Mouse (Mus musculus): Measurements from ENCODE around the gene Slc11a1. TPM values are rescaled to one million over a fixed set of nuclear protein-coding genes. Genes with fewer than 3 reads are reported as not detected.

Slc11a1 gene
- polyA plus RNA-seq, 1 experiment from 2014 or later, result 1.9 TPM

GRCm38 (mm10) chr1:74425845-74426244 is 50.9 kb downstream of the Slc11a1 start:
- Histone ChIP-seq H3K4me1 (no peaks in the 10 kb centered on the region), H3K27me3 (no peaks in the 10 kb centered on the region), H3K36me3 (no peaks in the 10 kb centered on the region), H3K9me3 (no peaks in the 10 kb centered on the region), H3K9ac (replicated peaks) (no peak overlapping the region), H3K27ac (replicated peaks) (no peak overlapping the region), H3K4me2 (replicated peaks) (no peak overlapping the region), H3K4me3 (no peak overlapping the region)
- no peak for ATAC-seq (replicated peaks)
- 88% methylated on average over 7 of the region's 7 CpGs for WGBS

- Histone ChIP-seq H3K9me3 (no peaks in the 10 kb centered on the region), H3K27me3 (no peaks in the 10 kb centered on the region), H3K27ac (replicated peaks) (no peak overlapping the region), H3K4me2 (replicated peaks) (no peak overlapping the region), H3K4me1 (no peaks in the 10 kb centered on the region), H3K36me3 (peaks cover 18% of the 10 kb centered on the region), H3K4me3 (no peak overlapping the region), H3K9ac (replicated peaks) (no peak overlapping the region)
- no peak for ATAC-seq (replicated peaks)
- 87% methylated on average over 6 of the region's 6 CpGs for WGBS
Observed at GRCm38 (mm10) chr1:74433220-74433619, 58.2 kb downstream of the Slc11a1 start.

GRCm38 (mm10) chr1:74434596-74434995 is 59.6 kb downstream of the Slc11a1 start:
- H3K9ac ChIP-seq (replicated peaks), result no peak overlapping the region
- H3K27me3 ChIP-seq, result no peaks in the 10 kb centered on the region
- no peak overlapping the region for H3K4me2 ChIP-seq (replicated peaks)
- no peaks in the 10 kb centered on the region for H3K9me3 ChIP-seq
- ATAC-seq (replicated peaks), result no peak
- no peak overlapping the region for H3K4me3 ChIP-seq
- no peak overlapping the region for H3K27ac ChIP-seq (replicated peaks)
- 79% methylated on average over 5 of the region's 5 CpGs for WGBS
- no peaks in the 10 kb centered on the region for H3K4me1 ChIP-seq
- peaks cover 31% of the 10 kb centered on the region for H3K36me3 ChIP-seq

- no peak for ATAC-seq (replicated peaks)
- H3K36me3 ChIP-seq, result peaks cover 39% of the 10 kb centered on the region
- no peak overlapping the region for H3K4me3 ChIP-seq
- no peak overlapping the region for H3K9ac ChIP-seq (replicated peaks)
- H3K27me3 ChIP-seq, result no peaks in the 10 kb centered on the region
- H3K4me2 ChIP-seq (replicated peaks), result no peak overlapping the region
- WGBS, result 88% methylated on average over 6 of the region's 6 CpGs
- no peaks in the 10 kb centered on the region for H3K4me1 ChIP-seq
- H3K9me3 ChIP-seq, result no peaks in the 10 kb centered on the region
- H3K27ac ChIP-seq (replicated peaks), result no peak overlapping the region
Observed at GRCm38 (mm10) chr1:74435563-74435962, 60.6 kb downstream of the Slc11a1 start.

MicroRNAs within 50 kb of the gene (microRNA counts, 519-probe panel; counts per million panel counts)
- microRNA mmu-miR-26b, result 3,063 counts per million, percentile 74 among the panel's probes with 10 or more counts

Small RNA genes within 50 kb of the gene (microRNA-seq; reads per million reads assigned to microRNA genes)
- 13,082 reads per million, percentile 97 among the genes with 10 or more reads in this experiment for gene Mir26b

Other genes starting within 250 kb of the Slc11a1 start
- gene Rufy4, start 249.7 kb upstream of the Slc11a1 start, polyA plus RNA-seq (2015; fragmentation: Nextera tagmentation; extraction: Ambion mirVana), result 0.13 and 0.14 TPM in 2 replicates
- 0.13 TPM in 2 replicates for gene Cxcr2, start 221.2 kb upstream of the Slc11a1 start, polyA plus RNA-seq (2015; fragmentation: Nextera tagmentation; extraction: Ambion mirVana)
- not detected in 2 replicates for gene Cxcr1, start 180.6 kb upstream of the Slc11a1 start, polyA plus RNA-seq (2015; fragmentation: Nextera tagmentation; extraction: Ambion mirVana)
- 403 and 418 TPM in 2 replicates for gene Arpc2, start 139.1 kb upstream of the Slc11a1 start, polyA plus RNA-seq (2015; fragmentation: Nextera tagmentation; extraction: Ambion mirVana)
- 0.34 TPM in 1 of 2 replicates, not detected in the other for gene Gpbar1, start 96.6 kb upstream of the Slc11a1 start, polyA plus RNA-seq (2015; fragmentation: Nextera tagmentation; extraction: Ambion mirVana)
- 211 and 214 TPM in 2 replicates for gene Aamp, start 90.5 kb upstream of the Slc11a1 start, polyA plus RNA-seq (2015; fragmentation: Nextera tagmentation; extraction: Ambion mirVana)
- gene Pnkd, start 90.3 kb upstream of the Slc11a1 start, polyA plus RNA-seq (2015; fragmentation: Nextera tagmentation; extraction: Ambion mirVana), result 99.2 and 104 TPM in 2 replicates
- 5.4 and 6.8 TPM in 2 replicates for gene Tmbim1, start 69.6 kb upstream of the Slc11a1 start, polyA plus RNA-seq (2015; fragmentation: Nextera tagmentation; extraction: Ambion mirVana)
- 0.38 and 1.2 TPM in 2 replicates for gene Catip, start 13.1 kb upstream of the Slc11a1 start, polyA plus RNA-seq (2015; fragmentation: Nextera tagmentation; extraction: Ambion mirVana)
- gene Ctdsp1, start 16.3 kb downstream of the Slc11a1 start, polyA plus RNA-seq (2015; fragmentation: Nextera tagmentation; extraction: Ambion mirVana), result 21.4 and 22.4 TPM in 2 replicates
- 0.27 and 0.29 TPM in 2 replicates for gene Vil1, start 34.2 kb downstream of the Slc11a1 start, polyA plus RNA-seq (2015; fragmentation: Nextera tagmentation; extraction: Ambion mirVana)
- gene Cnot9, start 130.9 kb downstream of the Slc11a1 start, polyA plus RNA-seq (2015; fragmentation: Nextera tagmentation; extraction: Ambion mirVana), result 53.8 and 56.2 TPM in 2 replicates
- gene Plcd4, start 167.7 kb downstream of the Slc11a1 start, polyA plus RNA-seq (2015; fragmentation: Nextera tagmentation; extraction: Ambion mirVana), result 3.4 and 5.3 TPM in 2 replicates
- 32.2 and 33.0 TPM in 2 replicates for gene Usp37, start 169.1 kb downstream of the Slc11a1 start, polyA plus RNA-seq (2015; fragmentation: Nextera tagmentation; extraction: Ambion mirVana)
- 8.9 and 9.6 TPM in 2 replicates for gene Zfp142, start 213.1 kb downstream of the Slc11a1 start, polyA plus RNA-seq (2015; fragmentation: Nextera tagmentation; extraction: Ambion mirVana)
- 27.6 and 27.9 TPM in 2 replicates for gene Bcs1l, start 213.1 kb downstream of the Slc11a1 start, polyA plus RNA-seq (2015; fragmentation: Nextera tagmentation; extraction: Ambion mirVana)
- gene Rnf25, start 226.2 kb downstream of the Slc11a1 start, polyA plus RNA-seq (2015; fragmentation: Nextera tagmentation; extraction: Ambion mirVana), result 41.8 and 46.0 TPM in 2 replicates
- 25.7 and 27.9 TPM in 2 replicates for gene Stk36, start 226.2 kb downstream of the Slc11a1 start, polyA plus RNA-seq (2015; fragmentation: Nextera tagmentation; extraction: Ambion mirVana)